Mouse (Mus musculus): ENCODE results near the gene Phykpl.

The Phykpl gene

DNA sequence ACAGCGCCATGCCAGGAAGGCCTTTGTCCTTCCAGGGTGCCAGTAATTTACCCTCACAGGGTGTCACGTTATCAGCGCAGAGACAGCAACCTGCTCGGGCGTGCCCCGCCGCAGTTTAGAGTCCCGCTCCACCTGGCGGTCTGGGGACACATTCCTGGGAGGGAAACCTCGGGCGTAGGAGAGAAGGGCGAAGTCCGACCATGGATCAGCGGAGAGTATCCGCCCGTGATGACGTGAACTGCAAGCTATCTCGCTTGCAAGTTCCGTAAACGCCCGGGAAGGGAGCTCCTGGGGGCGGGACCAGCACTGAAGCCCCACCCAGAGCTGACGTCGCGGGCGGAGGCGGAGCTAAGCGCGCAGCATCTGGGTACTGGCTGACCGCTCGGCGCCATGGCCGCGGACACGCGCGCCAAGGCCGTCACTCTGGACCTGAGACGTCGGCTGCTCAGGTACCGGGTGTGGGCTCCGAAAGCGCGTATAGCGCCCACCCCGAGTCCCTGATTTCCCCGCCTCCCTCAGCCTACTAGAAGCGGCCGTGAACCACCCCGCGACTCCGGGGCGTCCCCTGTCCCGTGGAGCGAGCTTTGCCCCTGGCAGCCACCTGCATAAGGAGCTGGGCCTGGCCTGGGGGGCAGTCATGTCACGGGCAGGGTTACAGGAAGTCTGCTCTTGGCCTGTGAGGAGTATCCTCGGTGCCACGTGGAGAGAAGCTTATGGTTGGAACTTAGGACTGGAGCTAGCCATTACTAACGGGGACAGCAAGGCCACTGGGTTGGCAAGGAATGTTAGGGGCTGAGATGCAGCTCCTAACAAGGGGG lies at the start of gene Phykpl:
TSS of gene Phykpl (plus strand) at position 327 of the 818 bp plus-strand sequence.
- peak; percentile 94 for DNase-seq

DNA sequence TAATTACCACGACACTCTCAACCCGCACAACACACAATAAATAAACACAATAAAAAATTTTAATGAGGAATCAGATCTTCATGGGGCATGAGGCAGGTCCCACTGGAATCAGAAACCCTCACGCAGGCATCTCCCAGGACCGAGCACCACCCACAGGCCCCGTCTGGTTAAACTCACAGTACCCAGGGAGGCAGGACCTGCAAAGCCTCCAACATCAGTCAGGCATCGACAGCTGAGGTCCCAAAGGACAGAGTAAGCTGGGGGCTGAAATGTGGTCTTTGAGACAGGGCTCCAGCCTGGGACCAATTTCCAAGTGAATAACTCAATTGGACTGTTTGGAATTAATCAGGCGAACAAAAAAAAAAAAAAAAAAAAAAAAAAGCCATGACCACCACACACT lies 46.2 kb upstream of the Phykpl start:
- DNase-seq: no peak

DNA sequence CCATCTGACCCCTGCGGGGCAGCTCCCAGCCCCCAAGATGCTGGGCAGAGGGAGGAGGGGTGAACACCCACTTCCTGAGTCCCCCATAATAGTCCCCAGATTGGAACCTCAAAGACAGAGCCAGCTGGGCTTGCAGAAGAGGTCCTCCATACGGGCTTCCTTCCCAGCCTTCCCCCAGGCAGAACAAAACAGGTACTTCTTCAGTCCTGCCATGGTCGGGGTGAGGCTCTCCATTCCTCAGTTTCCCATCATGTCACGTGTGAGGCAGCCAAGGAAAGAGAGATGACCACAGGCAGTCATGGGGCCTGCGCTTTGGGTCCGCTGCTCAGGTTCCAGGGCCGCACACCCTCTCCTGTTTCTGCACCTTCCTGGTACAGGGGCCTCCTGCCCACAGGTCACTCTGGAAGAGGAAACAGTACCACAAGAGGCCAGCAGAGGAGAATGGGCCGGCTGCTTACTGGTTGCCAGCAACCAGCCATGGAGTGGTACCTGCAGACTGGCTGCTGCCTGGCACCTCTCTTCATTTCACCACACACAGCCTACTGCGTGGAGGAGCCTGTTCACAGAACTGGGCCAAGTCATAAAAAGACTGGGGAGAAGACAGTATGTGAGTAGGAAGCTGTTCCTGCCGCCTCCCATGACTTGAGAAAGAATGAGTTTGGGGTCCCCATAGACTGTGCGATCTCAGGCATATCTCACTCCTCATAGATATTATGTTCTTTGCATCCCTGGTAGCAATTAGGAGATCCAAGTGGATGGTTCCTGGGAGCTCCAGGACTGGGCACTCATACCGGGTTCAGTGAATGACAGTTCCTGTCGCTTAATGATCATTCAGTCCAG lies 45.4 kb upstream of the Phykpl start:
- no peak for DNase-seq

DNA sequence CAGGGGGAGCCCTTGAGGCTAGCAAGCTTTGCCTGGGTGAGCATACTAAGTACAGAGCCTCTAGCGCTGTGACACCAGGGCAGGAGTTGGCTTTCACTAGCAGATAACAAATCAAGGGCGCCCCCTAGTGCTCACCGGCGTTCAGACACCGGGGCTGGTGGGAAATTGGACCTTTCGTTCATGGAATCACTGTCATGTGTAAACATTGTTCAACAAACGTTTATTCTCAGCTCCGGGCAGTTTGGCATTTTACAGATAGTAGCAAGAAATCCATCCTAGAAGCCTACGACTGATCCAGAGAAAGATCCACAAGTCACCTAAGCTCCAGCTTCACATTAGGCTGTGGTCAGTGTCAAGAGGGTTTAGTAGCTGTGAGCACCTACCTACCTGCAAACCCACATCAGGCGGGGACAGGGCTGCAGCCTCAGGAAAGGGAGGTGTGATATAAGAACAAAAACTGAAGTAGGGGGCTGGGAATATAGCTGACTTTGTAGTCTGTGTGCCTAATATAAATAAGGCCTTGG lies 44.7 kb upstream of the Phykpl start:
- peak; percentile 86 for DNase-seq

DNA sequence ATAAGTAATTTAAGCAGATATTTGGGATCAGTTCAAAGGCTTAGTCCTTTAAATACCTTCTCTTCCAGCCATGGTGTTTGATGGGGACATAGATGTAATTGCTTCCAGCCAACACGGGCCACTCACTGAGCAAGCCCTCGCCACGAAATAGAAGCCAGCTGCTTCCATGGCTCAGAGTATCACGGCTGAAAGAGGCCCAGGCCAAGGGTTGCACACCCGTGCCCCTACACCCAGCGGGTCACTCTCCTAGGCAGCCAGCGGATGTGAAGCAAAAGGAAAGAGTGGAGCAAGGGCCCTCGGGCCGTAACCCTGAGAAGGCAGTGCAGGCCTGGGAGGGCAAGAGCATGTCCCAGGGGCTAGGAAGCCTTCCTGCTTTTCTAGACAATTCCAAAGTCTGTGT lies 42.1 kb upstream of the Phykpl start:
- no peak for DNase-seq

DNA sequence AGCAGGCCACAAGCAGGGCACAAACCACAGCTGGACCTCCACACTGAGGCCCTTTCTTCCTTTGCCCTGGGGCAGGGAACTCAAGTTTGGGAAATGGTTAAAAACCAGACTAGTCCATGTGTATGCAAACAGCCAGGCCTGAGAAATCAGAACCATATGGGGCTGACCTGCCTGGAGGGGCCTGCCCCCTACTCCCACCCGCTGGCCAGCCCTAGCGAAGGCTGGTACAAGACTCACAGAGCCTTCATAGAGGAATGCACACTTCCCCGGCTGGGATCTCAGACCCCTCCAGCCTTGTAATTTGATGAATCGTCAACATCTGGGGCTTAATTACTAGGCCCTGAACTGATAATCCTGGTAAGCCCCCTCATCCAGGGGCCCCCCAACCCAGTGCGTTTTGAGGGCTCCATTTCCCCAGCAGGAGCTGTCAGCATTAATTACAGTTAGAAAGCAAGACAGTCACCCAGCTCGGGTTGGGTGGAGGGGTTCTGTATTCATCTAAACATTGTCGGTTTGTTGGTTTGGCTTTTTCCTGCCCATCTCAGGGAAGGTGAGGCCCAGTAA lies 41.0 kb upstream of the Phykpl start:
- no peak for DNase-seq

DNA sequence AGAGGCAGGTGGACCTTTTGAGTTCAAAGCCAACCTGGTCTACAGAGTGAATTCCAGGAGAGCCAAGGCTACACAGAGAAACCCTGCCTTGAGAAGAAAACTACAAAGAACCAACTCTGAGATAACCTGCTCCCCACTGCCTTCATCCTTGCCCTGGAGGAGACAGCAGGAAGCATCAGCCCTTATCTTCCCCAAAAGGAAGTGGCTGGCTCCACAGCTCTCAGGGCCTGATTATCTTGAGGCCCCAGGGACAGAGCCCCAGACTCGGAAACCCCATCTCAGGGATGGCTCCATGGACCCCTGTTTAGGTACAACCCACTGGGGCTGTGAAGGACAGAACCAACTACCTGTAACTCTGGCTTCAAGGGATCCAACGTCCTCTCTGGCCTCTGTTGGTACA lies 40.1 kb upstream of the Phykpl start:
- no peak for DNase-seq

DNA sequence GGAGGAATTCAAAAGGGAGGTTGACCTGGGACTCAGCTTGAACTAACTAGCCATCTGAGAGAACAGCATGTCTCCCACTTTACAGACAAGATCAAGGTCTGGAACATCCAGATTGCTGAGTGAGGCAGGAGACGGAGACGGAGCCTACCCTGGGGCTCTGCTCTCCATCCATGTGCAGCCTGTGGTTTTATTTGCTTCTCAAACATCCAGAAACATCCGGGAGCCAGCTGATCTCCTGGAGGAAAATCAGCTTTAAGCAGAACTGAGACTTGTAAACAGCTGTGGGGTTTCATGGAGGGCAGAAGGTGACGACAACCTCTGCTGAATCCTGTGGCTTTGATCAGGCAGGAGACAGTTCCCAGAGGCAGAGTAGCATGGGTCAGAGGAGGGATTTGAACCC lies 38.7 kb upstream of the Phykpl start:
- DNase-seq: no peak

DNA sequence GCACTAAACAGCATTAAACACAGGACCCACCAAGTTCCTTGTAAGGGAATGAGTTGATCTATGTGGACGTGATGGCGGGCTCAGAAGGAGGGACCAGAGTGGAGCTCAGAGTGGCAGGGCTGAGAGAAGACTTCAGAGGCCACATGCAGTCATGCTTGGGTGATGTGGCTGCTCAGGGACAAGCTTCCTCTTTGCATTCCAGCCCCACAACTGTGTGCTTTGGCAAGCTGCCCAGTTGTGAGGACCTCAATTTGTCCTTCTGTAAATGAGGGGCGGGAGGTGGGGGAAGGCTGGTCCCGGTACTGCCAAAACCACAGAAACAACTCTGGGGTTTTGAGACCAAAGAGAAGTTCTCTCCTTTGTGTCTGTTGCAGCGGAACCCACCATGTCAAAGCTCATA lies 33.3 kb upstream of the Phykpl start:
- no peak for DNase-seq

DNA sequence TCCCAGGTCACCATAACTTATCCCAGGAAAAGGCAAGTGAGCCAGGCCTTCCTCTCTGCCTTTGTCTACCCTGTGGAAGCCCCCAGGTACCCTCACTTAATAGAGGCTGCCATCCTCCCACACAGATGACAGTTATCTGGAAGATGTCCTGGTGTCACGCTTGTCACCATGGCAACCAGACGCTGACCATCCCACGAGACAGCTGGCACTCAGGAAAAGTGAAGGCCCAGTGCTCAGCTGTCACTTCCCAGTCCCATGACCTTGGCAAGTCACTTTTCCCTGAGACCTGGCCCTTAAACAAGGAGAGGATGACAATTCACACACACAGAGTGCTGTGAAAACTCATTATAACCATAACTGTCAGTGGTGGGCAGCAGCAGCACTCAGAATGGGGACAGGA lies 32.5 kb upstream of the Phykpl start:
- DNase-seq: no peak

DNA sequence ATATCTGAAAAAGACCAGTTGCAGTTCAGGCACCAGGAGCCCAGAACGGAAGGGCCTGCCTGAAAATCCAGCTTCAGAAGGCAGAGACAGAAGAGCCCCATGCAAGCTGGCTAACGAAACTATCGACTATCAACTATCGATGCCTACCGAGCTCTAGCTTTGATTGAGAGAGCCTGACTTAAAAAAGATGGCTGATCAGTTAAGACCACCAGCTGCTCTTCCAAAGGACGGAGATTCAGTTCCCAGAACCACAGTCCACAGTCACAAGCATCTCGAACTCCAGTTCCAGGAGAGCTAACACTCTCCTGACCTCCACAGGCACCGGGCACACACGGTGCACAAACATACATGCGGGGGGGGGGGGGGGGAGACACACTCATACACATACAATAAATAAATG lies 30.0 kb upstream of the Phykpl start:
- DNase-seq: no peak

DNA sequence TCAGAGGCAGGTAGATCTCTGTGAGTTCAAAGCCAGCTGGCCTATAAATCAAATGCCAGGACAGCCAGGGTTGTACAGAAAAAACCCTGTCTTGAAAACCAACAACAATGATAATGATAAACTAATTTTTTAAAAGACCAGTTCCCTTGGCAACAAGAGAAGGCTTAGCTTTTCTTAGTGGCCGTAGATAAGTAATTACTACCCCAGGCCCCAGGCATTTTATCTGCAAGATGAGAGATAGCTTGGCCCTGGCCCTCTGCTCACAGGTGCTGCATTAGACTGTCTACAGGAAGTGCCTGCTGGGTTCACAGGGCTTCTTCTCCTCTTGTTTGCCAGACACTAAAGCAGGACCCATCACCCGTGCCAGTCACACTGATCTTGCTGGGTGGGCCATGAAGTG lies 29.5 kb upstream of the Phykpl start:
- no peak for DNase-seq

DNA sequence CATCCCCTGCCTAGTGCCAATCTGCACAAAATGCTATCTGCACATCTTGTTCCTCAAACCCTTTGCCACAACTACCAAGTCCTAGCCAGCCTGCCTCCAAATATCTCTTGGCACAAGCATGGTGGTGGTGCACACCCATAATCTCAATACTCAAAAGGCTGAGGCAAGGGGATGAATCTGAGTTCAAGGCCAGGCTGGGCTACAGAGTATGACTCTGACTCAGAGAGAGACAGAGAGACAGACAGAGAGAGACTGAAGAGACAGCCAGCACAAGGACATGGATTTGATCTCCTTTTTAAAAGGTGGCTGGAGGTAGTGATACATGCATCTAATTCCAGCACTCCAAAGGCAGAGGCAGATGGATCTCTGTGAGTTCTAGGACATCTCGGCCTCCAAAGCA lies 21.3 kb upstream of the Phykpl start:
- no peak for DNase-seq

DNA sequence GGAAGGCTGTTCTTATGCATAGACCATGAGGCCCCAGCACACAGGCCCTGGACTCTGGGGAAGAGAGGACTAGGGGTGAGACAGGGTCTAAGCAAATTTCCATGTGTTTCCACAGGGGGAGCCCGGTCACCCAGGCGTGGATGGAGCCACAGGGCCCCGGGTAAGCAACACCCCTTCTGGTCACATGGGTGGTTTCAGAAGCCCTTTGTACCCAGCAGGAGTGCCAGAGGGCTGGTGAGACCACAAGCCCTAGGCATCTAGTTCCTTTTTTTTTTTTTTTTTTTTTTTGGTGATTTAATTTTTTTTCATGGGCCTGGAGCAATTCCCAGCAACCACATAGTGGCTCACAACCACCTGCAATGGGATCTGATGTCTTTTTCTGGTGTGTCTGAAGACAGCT lies 19.5 kb upstream of the Phykpl start:
- DNase-seq: no peak

DNA sequence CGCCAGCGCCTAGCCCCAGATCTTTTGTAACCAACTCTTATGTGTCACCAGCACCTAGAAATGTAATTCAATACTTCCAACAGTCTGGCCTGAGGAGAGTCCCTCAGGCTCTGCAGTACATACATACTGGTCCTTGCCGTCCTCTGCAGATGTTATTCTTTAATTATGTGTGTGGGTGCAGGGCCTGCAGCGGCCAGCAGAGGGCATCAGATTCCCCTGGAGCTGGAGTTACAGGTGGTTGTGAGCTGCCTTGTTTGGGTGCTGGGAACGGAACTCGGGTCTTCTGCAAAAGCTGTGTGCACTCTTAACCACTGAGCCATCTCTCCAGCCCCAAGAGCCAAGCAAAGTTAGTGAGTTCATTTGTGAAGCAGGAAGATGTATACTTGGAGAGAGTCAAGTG lies 18.6 kb upstream of the Phykpl start:
- no peak for DNase-seq

DNA sequence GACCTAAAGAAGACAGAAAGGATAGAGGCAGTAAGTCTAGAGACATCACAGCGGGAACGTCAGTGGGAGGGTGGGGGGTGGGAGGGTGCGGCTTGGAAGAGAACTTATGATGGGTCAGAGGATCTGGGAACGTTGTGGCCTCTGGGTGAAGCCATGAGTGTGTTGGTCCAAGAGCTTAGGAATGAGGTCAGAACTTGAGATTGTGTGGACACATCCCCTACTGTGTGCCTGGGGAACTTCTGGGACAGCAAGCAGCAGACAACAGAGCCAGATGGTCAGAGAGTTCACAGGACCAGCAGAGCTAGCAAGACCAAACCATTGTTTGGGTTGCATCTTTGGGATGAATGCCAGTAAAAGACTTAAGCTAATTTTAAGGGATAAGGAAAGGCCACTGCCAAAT lies 15.8 kb upstream of the Phykpl start:
- DNase-seq: no peak

DNA sequence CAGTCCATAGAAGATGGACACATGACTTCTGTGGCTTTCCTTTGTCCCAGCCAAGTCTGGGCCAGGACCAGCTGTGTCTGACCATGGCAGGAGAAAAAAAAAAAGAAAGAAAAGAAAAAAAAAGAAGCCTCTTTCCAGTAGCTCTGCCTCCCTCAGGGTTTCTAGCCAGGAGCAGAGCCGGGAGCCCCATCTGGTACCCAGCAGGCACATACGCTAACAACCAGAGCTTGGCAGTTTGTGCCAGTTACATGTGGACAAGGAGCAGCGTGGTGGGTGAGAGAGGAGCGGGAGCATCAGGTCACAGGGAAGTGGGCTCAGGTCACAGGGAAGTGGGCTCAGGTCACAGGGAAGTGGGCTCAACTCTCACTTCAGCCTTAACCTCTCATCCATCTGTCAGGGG lies 8.1 kb upstream of the Phykpl start:
- no peak for DNase-seq

DNA sequence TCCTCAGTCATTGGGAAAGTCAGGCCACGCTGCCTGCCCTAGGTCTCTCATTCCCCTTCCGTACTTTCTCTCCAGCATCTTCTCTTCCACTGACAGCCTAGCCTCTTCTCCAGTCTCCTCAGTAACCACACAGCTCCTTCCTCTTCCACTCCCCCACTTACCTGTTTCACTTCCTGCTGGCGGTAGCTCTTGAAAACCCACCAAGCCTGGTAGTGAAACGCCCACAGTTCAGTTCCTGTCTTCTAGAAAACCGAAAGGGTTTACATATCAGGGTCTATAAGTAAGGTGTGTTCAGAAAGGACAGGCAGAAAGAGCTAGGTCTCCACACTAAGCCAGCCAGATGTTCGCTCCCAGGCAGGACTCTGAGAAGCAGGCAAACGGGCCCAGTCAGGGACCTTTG lies 7.0 kb upstream of the Phykpl start:
- DNase-seq: no peak

DNA sequence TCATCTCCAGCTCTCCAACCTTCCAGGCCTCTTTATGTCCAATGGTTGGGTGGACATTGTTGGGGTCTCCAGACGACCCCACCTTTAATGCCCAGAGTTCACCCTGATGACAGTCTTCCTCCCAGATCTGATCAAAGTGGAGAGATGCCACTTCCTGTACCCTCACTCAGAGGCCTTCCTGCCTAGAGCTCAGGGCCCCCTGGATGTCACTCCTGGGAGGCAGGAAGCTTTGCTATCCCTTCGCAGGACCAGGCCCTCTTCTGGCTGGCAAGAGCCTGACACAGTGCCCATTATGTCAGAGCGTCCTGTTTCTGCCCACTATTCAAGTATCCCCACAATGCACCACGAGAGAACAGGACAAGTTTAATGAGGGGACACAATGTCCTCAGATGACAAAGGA lies 5.5 kb upstream of the Phykpl start:
- DNase-seq: no peak

DNA sequence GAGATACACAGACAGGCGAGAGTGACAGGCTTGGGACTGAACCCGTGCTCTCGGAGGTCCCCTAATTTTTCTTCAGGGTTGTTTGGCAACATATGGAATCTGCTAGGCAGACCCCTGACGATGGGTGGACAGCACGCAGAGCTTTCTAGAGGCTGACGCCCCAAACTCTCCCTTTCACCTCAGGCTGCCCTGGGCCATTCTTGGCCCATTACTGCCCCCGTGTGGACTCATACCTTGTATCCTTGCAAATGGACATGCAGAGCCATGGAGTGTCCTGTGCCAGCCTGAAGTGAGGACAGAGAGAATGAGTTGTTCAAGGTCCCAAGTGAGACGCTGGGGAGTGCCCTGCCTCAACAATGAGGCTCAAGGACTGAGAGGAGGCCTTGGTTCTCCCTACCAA lies 1.8 kb upstream of the Phykpl start:
- DNase-seq: no peak

DNA sequence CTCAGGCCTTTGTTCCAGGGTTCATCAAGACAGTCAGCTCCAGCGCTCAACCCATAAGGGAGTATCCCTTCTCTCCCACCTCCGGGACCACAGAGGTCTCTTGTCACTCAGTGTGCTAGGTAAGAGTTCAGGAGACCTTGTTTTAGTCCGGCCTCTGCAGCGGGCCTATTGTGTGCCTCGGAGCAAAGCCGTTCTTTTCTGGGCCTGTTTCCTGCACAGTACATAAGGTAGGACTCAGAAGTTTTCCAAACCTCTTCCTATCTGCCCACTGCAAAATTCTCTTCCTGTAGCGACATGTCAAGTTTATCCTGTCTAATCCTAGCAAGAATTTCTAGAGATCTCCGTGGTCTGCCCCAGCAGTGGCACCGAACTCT lies 513 bp upstream of the Phykpl start:
- DNase-seq: no peak

DNA sequence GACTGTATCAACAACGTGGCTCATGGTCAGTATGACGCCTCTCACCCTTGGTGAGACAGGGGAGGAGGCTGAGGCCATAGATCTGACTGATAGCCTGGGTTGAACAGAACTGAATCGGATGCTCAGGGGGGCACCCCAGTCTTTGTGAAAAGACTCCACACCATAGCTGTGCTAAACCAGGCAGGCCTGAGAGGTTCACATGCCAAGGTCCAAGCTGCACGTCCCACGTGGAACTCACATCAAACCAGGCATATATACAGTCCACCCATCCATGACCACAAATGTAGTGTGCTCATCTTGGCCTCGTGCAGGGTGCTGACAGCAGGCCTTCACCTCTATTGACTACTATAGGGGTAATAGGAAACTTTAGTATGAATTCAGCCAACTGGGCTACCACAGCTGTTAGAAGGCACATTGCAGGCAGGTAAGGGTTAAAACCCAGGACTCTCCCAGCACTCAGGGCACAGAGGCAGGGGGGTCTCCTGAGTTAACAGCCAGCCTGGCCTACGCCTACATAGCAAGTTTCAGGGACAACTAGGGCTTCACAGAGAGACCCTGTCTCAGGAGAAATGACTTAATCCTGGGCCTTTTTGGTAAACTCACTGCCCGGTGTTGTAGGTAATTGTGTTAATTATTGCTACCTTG lies 1.2 kb downstream of the Phykpl start:
- no peak for DNase-seq

DNA sequence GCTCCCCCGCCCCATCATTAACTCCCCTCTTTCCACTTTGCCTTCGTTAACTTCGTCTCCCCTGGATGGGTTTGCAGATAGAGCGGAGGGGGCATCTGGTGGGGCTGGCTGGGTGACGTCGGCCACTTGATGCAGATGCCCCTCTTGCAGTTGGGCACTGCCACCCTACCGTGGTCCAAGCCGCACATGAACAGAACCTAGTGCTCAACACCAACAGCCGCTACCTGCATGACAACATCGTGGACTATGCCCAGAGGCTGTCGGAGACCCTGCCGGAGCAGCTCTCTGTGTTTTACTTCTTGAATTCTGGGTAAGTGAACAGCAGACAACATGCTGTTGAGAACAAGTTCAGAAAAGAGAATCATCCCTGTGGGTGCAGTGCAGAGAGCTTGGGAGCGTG lies 1.9 kb downstream of the Phykpl start:
- DNase-seq: no peak

Measured in right cerebral cortex, postnatal 25 days (tissue).